Mouse (Mus musculus) heart, adult 18-20 months (tissue): ENCODE results near the gene Ttc7b. TPM values are rescaled to one million over a fixed set of nuclear protein-coding genes. Genes with fewer than 3 reads are reported as not detected.
A peak's percentile ranks its signal among the peaks of the same experiment; 100 is the strongest.

Source experiments
- DNase-seq, 2 experiments: peaks; one replicate each; pipeline ENCODE4 v3.0.0; 2021 to 2022; ENCODE audit warnings: mixed read lengths in 1 of 2
- total RNA-seq, 2 experiments: library from RNA; stranded (reverse); gene quantifications; 2 replicates each; pipeline ENCODE4 v1.2.3; 2021

Ttc7b gene
- total RNA-seq, 2 experiments from 2014 or later = 74.6 to 79.1 TPM

- no peak for DNase-seq
These were observed 32.3 kb downstream of the Ttc7b start for GRCm38 (mm10) chr12:100488368-100488767.

- DNase-seq = no peak
These were observed 34.4 kb downstream of the Ttc7b start for GRCm38 (mm10) chr12:100486232-100486631.

GRCm38 (mm10) chr12:100483054-100483453, 37.6 kb downstream of the Ttc7b start:
- no peak for DNase-seq

GRCm38 (mm10) chr12:100482255-100482654, 38.4 kb downstream of the Ttc7b start:
- DNase-seq = no peak

- no peak for DNase-seq
These were observed 39.1 kb downstream of the Ttc7b start for GRCm38 (mm10) chr12:100481443-100482026.

- peak in 1 of 2 experiments; percentile 58 for DNase-seq
These were observed 39.8 kb downstream of the Ttc7b start for GRCm38 (mm10) chr12:100480642-100481442.

GRCm38 (mm10) chr12:100479892-100480621, 40.6 kb downstream of the Ttc7b start:
- DNase-seq = peak; percentile 61 to 77

GRCm38 (mm10) chr12:100479270-100479869, 41.3 kb downstream of the Ttc7b start:
- peak in 1 of 2 experiments; percentile 36 for DNase-seq

GRCm38 (mm10) chr12:100478615-100479014, 42.0 kb downstream of the Ttc7b start:
- peak in 1 of 2 experiments; percentile 36 for DNase-seq

GRCm38 (mm10) chr12:100478151-100478550, 42.5 kb downstream of the Ttc7b start:
- DNase-seq = no peak

- no peak for DNase-seq
These were observed 43.2 kb downstream of the Ttc7b start for GRCm38 (mm10) chr12:100477474-100477873.

GRCm38 (mm10) chr12:100476351-100476750, 44.3 kb downstream of the Ttc7b start:
- DNase-seq = no peak

- peak in 1 of 2 experiments; percentile 52 for DNase-seq
These were observed 45.1 kb downstream of the Ttc7b start for GRCm38 (mm10) chr12:100475489-100475888.

- DNase-seq = no peak
These were observed 45.8 kb downstream of the Ttc7b start for GRCm38 (mm10) chr12:100474661-100475321.

GRCm38 (mm10) chr12:100470295-100470694, 50.3 kb downstream of the Ttc7b start:
- DNase-seq = peak in 1 of 2 experiments; percentile 41

- DNase-seq = no peak
These were observed 50.9 kb downstream of the Ttc7b start for GRCm38 (mm10) chr12:100469503-100470293.

- DNase-seq = no peak
These were observed 55.4 kb downstream of the Ttc7b start for GRCm38 (mm10) chr12:100465101-100465715.

GRCm38 (mm10) chr12:100457701-100458100, 62.9 kb downstream of the Ttc7b start:
- DNase-seq = no peak

GRCm38 (mm10) chr12:100456257-100456975, 64.2 kb downstream of the Ttc7b start:
- DNase-seq = peak in 1 of 2 experiments; percentile 26

GRCm38 (mm10) chr12:100455453-100455852, 65.2 kb downstream of the Ttc7b start:
- peak; percentile 45 to 75 for DNase-seq
